Mouse (Mus musculus) thymus, adult 2 months (tissue): ENCODE measurements at regions not wholly inside any gene's neighbourhood (a gene's known extent, or its start where the extent isn't known, plus 50 kb on each side); places are given as distances from the start of the nearest gene placed in this dataset.

Experiments
- CTCF ChIP-seq: fragments of 200-500 bp; IDR thresholded peaks from 2 replicates; pipeline ENCODE4 v1.5.1; 2012; ENCODE audit warnings: mild to moderate bottlenecking, control low read depth, low read length, moderate library complexity, borderline replicate concordance; ENCODE audit not compliant: control insufficient read depth, poor library complexity, insufficient read depth; ENCODE audit errors: extremely low read depth
- POLR2A ChIP-seq: fragments of 200-500 bp; IDR thresholded peaks from 2 replicates; pipeline ENCODE4 v1.6.1; 2012; ENCODE audit warnings: mild to moderate bottlenecking, low read length, control low read depth, moderate library complexity; ENCODE audit not compliant: control insufficient read depth, poor library complexity, insufficient read depth; ENCODE audit errors: extremely low read depth

GRCm38 (mm10) chr13:112234695-112235094 lies 53.6 kb upstream of the Ankrd55 start:
- TF ChIP-seq POLR2A (no peak), CTCF (no peak)
